Mouse (Mus musculus): Measurements from ENCODE around the gene Grik3. TPM values are rescaled to one million over a fixed set of nuclear protein-coding genes. Genes with fewer than 3 reads are reported as not detected.

The Grik3 gene
- polyA plus RNA-seq, 1 experiment, result not detected

- Histone ChIP-seq H3K27ac (replicated peaks; ENCODE audit: low read depth, low read length) (no peak overlapping the region), H3K4me1 (ENCODE audit: control insufficient read depth, insufficient read depth, insufficient read length, low read length) (no peaks in the 10 kb centered on the region), H3K4me3 (ENCODE audit: insufficient read depth, low read depth, low read length) (no peak overlapping the region)
Measured at GRCm38 (mm10) chr4:125726241-125726640, 235.7 kb downstream of the Grik3 start.

GRCm38 (mm10) chr4:125727030-125727429 lies 236.5 kb downstream of the Grik3 start:
- Histone ChIP-seq H3K27ac (replicated peaks; ENCODE audit: low read depth, low read length) (no peak overlapping the region), H3K4me1 (ENCODE audit: control insufficient read depth, insufficient read depth, insufficient read length, low read length) (no peaks in the 10 kb centered on the region), H3K4me3 (ENCODE audit: insufficient read depth, low read depth, low read length) (no peak overlapping the region)

- H3K27ac ChIP-seq (replicated peaks; ENCODE audit: low read depth, low read length), result no peak overlapping the region
- no peak overlapping the region for H3K4me3 ChIP-seq (ENCODE audit: insufficient read depth, low read depth, low read length)
- H3K4me1 ChIP-seq (ENCODE audit: control insufficient read depth, insufficient read depth, insufficient read length, low read length), result no peaks in the 10 kb centered on the region
Measured at GRCm38 (mm10) chr4:125727626-125728025, 237.1 kb downstream of the Grik3 start.

GRCm38 (mm10) chr4:125728091-125728863 lies 237.8 kb downstream of the Grik3 start:
- H3K4me3 ChIP-seq (ENCODE audit: insufficient read depth, low read depth, low read length), result no peak overlapping the region
- no peaks in the 10 kb centered on the region for H3K4me1 ChIP-seq (ENCODE audit: control insufficient read depth, insufficient read depth, insufficient read length, low read length)
- H3K27ac ChIP-seq (replicated peaks; ENCODE audit: low read depth, low read length), result no peak overlapping the region

GRCm38 (mm10) chr4:125729305-125730220 lies 239.1 kb downstream of the Grik3 start:
- H3K4me3 ChIP-seq (ENCODE audit: insufficient read depth, low read depth, low read length), result no peak overlapping the region
- no peak overlapping the region for H3K27ac ChIP-seq (replicated peaks; ENCODE audit: low read depth, low read length)
- no peaks in the 10 kb centered on the region for H3K4me1 ChIP-seq (ENCODE audit: control insufficient read depth, insufficient read depth, insufficient read length, low read length)

GRCm38 (mm10) chr4:125730751-125731150 lies 240.3 kb downstream of the Grik3 start:
- no peak overlapping the region for H3K4me3 ChIP-seq (ENCODE audit: insufficient read depth, low read depth, low read length)
- no peak overlapping the region for H3K27ac ChIP-seq (replicated peaks; ENCODE audit: low read depth, low read length)
- no peaks in the 10 kb centered on the region for H3K4me1 ChIP-seq (ENCODE audit: control insufficient read depth, insufficient read depth, insufficient read length, low read length)

- no peak overlapping the region for H3K27ac ChIP-seq (replicated peaks; ENCODE audit: low read depth, low read length)
- H3K4me3 ChIP-seq (ENCODE audit: insufficient read depth, low read depth, low read length), result no peak overlapping the region
- no peaks in the 10 kb centered on the region for H3K4me1 ChIP-seq (ENCODE audit: control insufficient read depth, insufficient read depth, insufficient read length, low read length)
Measured at GRCm38 (mm10) chr4:125736783-125737182, 246.3 kb downstream of the Grik3 start.

- Histone ChIP-seq H3K27ac (replicated peaks; ENCODE audit: low read depth, low read length) (no peak overlapping the region), H3K4me3 (ENCODE audit: insufficient read depth, low read depth, low read length) (no peak overlapping the region), H3K4me1 (ENCODE audit: control insufficient read depth, insufficient read depth, insufficient read length, low read length) (no peaks in the 10 kb centered on the region)
Measured at GRCm38 (mm10) chr4:125738825-125739224, 248.3 kb downstream of the Grik3 start.

GRCm38 (mm10) chr4:125742162-125742571 lies 251.7 kb downstream of the Grik3 start:
- H3K4me3 ChIP-seq (ENCODE audit: insufficient read depth, low read depth, low read length), result no peak overlapping the region
- no peak overlapping the region for H3K27ac ChIP-seq (replicated peaks; ENCODE audit: low read depth, low read length)
- no peaks in the 10 kb centered on the region for H3K4me1 ChIP-seq (ENCODE audit: control insufficient read depth, insufficient read depth, insufficient read length, low read length)

- H3K4me1 ChIP-seq (ENCODE audit: control insufficient read depth, insufficient read depth, insufficient read length, low read length), result no peaks in the 10 kb centered on the region
Measured at GRCm38 (mm10) chr4:125745902-125746301, 255.4 kb downstream of the Grik3 start.

GRCm38 (mm10) chr4:125756393-125756792 lies 265.9 kb downstream of the Grik3 start:
- no peaks in the 10 kb centered on the region for H3K4me1 ChIP-seq (ENCODE audit: control insufficient read depth, insufficient read depth, insufficient read length, low read length)
- H3K27ac ChIP-seq (replicated peaks; ENCODE audit: low read depth, low read length), result no peak overlapping the region
- H3K4me3 ChIP-seq (ENCODE audit: insufficient read depth, low read depth, low read length), result no peak overlapping the region

More at GRCm38 (mm10) chr4:125745902-125746301, 255.4 kb downstream of the Grik3 start:
- Histone ChIP-seq H3K4me3 (ENCODE audit: insufficient read depth, low read depth, low read length) (no peak overlapping the region), H3K27ac (replicated peaks; ENCODE audit: low read depth, low read length) (no peak overlapping the region)

GRCm38 (mm10) chr4:125760326-125760725 lies 269.8 kb downstream of the Grik3 start:
- Histone ChIP-seq H3K27ac (replicated peaks; ENCODE audit: low read depth, low read length) (no peak overlapping the region), H3K4me3 (ENCODE audit: insufficient read depth, low read depth, low read length) (no peak overlapping the region), H3K4me1 (ENCODE audit: control insufficient read depth, insufficient read depth, insufficient read length, low read length) (no peaks in the 10 kb centered on the region)

GRCm38 (mm10) chr4:125763056-125763455 lies 272.6 kb downstream of the Grik3 start:
- Histone ChIP-seq H3K4me3 (ENCODE audit: insufficient read depth, low read depth, low read length) (no peak overlapping the region), H3K27ac (replicated peaks; ENCODE audit: low read depth, low read length) (no peak overlapping the region), H3K4me1 (ENCODE audit: control insufficient read depth, insufficient read depth, insufficient read length, low read length) (no peaks in the 10 kb centered on the region)

Data from brown adipose tissue, adult 24 weeks (tissue).